Mouse (Mus musculus): ENCODE measurements around the gene Epha10. TPM values are rescaled to one million over a fixed set of nuclear protein-coding genes. Genes with fewer than 3 reads are reported as not detected.

The Epha10 gene
- total RNA-seq (2022) = 10 to 100 TPM; 39.3 to 49.8 (median 44.4) TPM

DNA sequence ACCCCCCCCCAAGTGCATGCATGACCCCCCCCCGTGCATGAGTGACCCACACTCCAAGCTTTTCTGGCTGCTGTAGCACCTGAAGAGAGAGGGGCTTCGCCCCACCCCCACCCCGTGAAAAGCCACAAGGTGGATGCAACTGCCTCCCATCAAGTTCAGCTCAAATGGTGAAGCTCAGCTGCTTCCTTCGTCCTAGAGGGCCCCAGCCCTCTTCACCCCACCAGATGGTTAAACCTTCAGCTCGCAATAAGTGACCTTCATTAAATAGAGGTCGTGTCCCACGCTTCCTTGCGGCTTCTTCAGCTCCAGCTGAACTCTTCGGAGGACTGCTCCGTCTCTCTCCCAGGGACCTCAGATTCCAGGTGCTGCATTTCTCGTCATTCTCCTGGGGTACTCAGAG lies at the start of gene Epha10:
Epha10 (plus strand) TSS at position 301 of the 400 bp plus-strand sequence.
- DNase-seq (ENCODE audit: low spot score in 2 of 2) = no peak

DNA sequence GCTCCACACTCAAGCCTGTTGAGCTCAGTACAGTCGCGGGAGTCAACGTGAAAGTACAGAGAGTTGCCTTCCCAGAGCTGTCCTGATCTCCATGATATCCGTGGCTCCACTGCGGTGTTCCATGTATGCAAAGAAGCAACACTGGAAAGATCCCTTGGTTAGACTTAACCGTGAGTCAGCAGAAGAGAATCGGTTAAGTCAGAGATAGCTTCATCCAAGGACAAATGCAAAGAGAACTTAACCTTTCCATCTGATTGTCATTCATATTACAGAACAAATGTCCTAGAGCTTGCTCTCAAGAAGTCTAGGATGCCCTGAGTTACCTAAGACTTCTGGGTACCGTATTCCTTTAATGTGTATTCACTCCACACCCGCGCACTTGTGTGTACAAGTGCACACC lies 47.9 kb upstream of the Epha10 start:
- DNase-seq (ENCODE audit: low spot score in 2 of 2) = no peak

DNA sequence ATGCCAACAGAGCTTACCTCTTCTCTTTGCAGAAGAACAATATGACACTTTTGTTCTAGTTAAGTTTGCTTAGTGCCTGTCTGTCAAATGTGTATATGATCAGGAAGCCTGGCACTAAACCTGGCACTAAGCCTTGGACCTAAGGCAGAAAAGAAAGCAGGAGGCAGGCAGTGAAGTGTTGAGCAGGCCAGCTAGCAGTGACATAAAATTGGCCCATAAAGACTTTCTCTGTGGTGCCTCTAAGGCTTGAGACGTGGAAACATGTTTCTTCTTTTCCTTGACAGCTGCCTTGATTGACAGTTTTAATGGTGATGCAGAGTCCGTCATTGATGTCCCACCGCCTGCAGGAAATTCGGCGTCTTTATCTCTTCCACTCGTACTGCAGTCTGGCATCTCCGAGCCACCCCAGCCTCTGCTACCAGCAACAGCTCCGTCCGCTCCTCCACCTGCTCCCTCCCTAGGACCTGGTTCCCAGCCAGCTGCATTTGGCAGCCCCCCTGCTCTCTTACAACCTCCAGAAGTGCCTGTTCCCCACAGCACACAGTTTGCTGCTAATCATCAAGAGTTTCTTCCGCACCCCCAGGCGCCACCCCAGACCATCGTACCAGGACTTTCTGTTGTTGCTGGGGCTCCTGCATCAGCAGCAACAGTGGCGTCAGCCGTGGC lies 42.5 kb upstream of the Epha10 start:
- no peak for DNase-seq (ENCODE audit: low spot score in 2 of 2)

DNA sequence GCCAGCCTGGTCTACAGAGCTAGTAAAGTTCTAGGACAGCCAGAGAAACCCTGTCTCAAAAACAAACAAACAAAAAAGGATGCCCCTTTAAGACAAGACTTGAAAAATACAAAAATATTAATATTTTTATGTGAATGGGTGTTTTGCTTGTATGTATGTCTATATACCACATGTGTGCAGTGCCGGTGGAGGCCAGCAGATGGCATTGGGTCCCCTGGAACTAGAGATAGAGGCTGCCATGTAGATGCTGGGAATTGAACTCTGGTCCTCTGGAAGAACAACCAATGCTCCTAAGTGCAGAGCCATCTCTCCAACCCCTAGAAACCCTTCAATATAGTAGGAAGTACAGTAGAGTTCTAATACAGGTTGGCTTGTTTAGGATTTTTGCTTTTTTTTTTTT lies 39.7 kb upstream of the Epha10 start:
- no peak for DNase-seq (ENCODE audit: low spot score in 2 of 2)

DNA sequence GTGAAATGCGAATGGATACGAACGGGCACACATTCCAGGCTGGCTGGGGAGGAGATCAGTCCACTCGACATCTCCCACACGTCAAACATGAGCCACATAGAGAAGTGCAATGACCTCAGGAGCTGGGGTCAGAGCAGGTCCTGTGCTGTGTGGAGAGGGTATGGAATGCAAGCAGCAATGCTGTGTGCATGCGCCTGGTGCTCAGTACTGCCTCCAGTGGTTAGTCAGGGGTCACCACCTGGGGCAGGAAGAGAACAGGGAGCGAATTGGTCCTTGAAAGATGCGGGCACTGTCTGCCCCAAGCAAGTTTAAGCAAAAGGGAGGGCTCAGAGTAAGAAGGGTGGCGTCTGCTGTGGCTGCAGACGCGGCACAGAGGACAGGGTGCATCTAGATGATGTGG lies 37.2 kb upstream of the Epha10 start:
- DNase-seq (ENCODE audit: low spot score in 2 of 2) = no peak

DNA sequence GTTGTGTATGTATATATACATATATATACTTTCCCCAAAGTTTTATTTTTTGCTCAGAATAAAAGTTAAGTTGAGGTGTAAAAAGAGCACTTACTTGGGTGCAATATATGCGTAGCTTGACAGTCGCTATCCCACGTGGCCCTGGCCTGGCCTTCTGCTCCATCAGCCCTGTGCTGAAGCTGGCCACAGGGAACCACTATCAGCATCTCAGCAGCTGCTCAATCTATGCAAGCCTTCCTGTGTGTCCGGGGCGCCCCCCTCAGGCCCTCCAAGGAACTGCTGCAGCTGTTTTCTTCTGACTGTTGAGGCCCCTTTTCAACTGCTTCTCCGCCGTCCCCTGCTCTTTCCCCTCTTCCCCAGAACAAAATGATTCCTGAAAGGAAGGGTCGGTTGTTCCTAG lies 33.1 kb upstream of the Epha10 start:
- peak; percentile 78 to 89 for DNase-seq (ENCODE audit: low spot score in 2 of 2)

DNA sequence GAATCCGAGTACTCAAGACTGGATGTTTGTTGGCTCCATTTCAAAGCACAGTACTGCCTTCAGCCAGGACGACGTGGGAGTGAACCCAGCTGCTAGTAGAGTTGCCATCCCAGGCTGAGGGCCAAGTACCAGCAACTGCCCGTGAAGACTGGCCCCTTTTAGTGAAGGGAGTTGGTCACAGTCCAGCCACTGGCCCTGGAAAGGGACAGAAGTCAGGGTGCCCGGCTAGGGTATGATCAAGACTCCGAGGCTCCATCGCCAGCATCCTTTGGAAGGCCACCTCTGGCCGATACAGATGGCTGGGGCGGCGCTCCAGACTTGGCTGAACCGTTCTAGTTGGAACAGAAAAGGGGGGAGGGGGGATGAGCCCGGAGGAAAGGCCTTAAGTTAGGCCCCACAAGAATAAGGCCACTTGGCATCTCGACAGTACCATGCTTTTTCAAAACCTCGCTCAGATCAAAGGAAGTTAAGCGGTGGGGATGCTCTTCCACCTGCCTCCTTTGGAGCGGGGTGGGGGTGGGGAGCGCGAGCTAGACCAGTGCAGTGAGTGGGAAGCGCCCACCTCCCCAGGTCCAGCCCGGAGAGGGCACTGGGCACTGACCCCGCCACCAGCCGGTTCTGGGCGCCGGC lies 31.0 kb upstream of the Epha10 start:
- DNase-seq (ENCODE audit: low spot score in 2 of 2) = peak; percentile 75 to 80

DNA sequence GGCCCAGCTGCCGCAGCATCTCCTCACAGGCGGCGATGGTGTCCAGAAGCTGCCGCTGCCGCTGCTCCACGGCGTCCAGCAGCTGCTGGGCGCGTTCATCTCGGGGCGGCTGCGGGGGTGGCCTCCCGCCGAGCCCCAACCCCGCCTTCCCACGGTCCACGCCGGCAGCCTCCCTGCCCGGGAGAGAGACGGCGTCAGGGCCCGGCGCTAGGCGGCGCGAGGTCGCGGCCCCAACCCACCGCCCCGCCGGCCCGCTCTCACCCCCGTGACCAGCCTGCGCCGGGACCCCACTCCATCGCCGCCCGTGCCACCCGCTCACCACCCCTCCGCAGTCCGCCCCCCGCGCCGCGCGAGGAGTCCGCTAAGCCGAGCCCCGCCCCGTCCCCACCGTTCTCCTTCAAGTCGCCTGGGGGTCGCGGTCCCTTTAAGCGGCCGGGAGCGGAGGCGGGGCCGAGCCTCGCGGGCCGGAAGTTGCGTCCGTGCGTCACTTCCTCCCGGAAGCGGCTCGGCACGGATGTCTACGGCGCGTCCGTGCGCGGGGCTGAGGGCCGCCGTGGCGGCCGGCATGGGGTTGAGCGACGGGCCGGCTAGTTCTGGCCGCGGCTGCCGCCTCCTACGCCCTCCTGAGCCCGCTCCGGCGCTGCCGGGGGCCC lies 30.3 kb upstream of the Epha10 start, which contains the start of gene Yrdc:
Yrdc (plus strand) TSS at position 419 of the 653 bp plus-strand sequence.
- peak; percentile 89 to 91 for DNase-seq (ENCODE audit: low spot score in 2 of 2)

DNA sequence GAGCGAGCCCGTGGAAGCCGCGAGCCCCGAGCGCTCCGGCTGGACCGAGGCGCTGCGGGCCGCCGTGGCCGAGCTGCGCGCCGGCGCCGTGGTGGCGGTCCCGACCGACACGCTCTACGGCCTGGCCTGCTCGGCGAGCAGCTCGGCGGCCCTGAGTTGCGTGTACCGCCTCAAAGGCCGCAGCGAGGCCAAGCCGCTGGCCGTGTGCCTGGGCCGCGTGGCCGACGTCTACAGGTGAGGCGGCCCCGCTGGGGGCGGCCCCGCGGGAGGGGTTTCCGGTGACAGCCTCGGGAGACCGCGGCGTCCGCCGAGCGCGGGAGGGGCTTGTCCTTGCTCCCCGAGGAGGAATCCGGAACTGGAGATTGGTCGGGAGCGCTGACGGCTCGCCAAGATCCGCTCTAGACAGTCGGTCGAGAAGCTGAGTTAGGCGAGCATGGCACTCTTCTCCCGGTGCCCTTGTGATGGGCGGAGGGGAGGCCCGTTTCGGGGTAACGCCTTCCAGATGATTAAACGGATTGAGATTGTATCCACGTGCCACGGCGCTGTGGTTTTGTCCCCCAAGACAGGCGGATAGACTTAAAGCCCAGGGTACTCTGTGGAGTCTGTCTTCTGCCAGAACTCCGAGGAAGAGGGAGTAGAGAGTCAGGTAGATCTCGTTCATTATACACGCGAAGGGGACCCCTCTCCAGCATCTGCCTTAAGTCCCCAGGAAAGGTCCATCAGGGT lies 29.6 kb upstream of the Epha10 start, which contains the start of gene 1110065P20Rik:
1110065P20Rik (minus strand) TSS at position 264 of the 726 bp plus-strand sequence.
- peak; percentile 57 to 63 for DNase-seq (ENCODE audit: low spot score in 2 of 2)

DNA sequence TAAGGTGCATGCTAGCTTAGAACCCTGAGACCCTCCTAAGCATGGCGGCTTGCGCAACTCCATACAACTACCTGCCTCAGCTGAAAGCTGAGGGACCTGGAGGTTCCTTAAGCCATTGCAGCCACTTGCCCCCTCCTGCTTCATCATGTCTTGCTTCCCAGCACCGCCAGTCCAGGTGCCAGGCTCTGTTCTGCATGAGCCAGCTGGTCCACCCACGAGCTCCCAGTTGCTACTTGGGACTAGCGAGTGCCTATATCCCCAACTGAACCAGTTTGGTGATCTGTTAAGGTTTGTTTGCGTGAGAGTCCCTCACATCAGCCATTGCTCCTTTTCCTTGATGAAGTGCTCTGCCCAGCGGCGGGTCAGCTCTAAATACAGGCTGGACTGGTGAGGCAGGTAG lies 24.4 kb upstream of the Epha10 start:
- peak in 1 of 2 experiments; percentile 55 for DNase-seq (ENCODE audit: low spot score in 2 of 2)

DNA sequence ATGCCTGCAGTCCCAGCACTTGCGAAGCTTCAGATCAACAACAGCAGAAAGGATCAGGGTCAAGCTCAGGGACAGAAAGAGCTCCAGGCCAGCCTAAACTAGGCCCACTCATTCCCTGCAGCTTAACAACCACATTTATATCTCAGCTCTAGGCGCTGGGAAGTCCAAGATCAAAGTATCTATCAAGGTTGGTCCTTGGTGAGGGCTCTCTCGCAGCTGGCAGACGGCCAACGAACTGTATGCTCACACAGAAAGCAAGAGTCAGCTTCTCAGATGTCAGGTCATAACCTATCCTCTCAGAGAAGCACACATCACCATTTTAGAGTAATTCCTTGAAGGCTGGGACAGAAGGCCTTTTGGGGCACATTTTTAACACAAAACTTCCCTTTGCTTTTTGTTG lies 22.3 kb upstream of the Epha10 start:
- DNase-seq (ENCODE audit: low spot score in 2 of 2) = no peak

DNA sequence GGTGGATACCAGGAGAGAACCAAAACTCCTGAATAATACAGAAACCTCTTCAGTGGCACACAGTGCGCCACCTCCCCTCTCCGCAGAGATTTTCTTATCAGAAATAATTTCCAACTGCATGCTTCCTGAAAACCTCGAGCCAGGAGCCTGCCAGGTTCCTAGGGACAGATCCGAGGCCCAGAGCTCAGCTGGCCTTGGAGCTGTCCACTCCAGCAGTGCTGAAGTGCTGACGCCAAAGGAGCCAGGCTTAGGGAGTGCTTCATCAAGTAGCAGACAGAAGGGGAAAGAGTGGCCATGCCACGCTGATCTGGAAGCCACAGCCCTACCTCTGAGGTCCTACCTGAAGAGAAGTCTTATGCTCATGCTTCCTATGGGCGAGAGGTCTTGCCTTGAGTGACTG lies 20.3 kb upstream of the Epha10 start:
- DNase-seq (ENCODE audit: low spot score in 2 of 2) = no peak

DNA sequence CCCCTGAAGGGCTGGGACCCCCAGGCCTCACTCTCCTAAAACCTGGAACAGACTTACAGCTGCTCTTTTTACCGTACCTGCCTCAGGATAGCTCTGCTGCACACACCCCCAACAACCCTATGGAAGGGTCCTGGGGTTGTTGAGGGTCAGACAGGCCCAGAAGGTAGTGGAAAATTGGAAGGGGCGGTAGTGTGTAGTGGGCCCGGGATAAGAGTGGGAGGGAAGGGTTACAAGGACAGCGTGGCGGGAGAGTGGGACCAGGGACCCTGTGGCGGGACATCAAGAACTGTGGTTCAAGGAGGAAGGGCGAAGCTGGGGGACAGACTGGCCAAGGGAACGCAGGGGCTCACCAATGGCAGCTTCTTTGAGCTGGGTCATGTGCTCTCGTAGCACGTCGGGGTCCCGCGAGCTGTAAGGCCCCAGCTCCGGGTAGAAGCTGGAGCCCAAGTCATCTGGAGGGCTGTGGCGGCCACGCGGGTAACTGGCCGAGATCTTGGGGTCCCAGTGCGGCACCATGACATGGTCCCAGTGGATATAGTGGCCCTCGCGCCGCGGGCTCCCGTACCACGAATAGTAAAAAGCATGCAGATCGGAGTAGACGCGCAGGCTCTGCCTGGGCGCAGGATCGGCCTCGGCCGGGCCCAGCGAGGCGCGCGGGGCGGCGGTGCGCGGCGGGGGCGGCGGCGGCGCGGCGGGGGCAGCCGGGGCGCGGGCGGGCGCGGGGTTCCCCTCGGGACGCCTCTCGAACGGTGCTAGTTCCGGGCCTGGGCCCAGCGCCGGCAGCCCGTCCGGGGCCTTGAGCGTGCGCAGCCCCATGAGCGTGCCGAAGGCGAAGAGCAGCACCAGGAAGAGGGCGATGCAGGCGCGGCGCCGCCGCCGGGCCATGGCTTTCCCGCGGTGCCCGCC lies 19.2 kb upstream of the Epha10 start, which contains the start of gene Maneal:
Maneal (minus strand) TSS at position 889 of the 906 bp plus-strand sequence.
- no peak for DNase-seq (ENCODE audit: low spot score in 2 of 2)

DNA sequence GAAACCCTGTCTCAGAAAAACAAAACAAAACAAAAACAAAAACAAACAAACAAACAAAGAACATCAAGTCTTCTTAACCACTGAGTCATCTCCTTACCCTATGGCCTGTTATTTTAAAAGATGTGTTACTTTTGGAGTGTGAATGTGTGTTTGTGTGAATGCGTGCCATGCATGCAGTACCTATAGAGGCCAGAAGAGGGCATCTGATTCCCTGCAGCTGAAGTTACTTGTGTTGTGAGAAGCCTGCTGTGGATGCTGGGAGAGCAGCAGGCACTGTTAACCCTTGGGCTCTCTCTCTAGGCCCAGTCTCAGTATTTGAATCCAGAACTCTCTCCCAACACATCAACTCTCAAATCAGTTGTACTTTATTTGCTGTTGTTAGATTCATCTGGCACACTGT lies 8.0 kb upstream of the Epha10 start:
- no peak for DNase-seq (ENCODE audit: low spot score in 2 of 2)

DNA sequence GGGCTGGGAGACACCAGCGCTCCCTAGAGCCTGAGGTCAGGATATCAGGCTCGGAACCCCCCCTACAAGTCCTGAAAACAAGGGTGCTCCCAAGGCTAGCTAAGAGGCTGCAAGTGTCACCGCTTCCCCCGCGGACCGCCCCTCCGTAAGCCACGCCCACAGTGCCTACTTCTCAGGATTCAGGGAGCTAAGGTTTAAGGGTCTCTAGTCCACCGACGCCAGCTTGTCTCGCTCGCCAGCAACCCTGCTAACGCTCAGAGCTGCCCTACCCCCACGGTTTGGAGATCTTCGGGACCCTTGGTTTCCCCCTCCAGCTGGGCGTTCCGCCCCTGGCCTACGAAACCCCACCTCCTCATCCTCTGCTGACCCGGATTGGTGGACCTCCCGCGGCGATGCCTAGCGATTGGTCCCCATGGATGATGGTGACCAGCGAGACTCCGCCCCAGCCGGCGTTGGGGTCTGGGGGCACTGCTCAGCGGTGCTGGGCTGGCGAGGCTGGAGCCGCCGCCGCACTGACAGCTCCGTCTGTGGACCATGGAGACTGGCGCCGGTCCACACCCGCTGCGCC lies 726 bp downstream of the Epha10 start:
- peak; percentile 76 to 83 for DNase-seq (ENCODE audit: low spot score in 2 of 2)

DNA sequence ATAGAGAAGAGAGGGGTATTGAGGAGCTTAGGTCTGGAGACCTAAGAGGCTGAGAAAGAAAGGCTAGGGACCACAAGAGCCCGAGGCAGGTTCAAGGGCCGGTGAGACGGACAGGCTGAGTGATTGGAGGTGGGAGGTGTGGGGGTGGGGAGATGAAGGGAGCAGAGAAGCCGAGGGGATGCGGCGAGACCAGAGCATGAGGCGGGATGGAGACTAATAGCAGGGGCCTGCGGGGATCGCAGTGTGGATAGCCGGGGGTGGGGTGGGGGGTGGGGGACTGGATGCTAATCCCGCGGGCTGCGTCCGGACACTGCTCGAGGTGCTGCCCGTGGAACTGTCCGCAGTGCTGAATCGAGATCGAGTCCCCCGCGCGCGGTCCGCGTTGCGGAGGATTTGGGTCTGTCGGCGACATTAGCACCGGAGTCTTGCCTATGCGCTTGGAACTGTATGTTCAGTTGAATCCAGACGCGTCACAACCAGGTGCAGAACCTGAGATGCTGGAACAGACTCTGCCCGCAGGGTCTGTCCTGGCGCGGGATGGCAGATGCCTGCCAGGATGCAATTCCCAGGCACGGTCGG lies 1.5 kb downstream of the Epha10 start:
- no peak for DNase-seq (ENCODE audit: low spot score in 2 of 2)

DNA sequence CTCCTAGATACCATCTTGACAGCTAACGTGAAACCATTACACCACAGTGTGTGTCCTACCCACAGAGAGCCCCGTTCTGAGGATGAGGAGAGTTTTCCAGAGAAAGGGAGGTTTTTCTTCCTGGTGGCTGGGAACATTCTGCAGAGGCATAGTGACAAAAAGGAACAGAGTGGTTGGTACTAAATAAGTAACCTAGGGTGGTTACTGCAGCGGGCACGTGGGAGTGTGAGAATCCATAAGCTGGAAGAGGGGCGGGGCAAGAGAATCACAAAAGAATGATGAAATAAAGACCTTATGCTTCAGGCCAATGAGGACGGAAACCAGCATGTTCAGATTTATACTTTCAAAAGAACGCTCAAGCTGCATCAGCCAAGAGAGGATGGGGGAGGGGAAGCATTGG lies 8.0 kb downstream of the Epha10 start:
- no peak for DNase-seq (ENCODE audit: low spot score in 2 of 2)

DNA sequence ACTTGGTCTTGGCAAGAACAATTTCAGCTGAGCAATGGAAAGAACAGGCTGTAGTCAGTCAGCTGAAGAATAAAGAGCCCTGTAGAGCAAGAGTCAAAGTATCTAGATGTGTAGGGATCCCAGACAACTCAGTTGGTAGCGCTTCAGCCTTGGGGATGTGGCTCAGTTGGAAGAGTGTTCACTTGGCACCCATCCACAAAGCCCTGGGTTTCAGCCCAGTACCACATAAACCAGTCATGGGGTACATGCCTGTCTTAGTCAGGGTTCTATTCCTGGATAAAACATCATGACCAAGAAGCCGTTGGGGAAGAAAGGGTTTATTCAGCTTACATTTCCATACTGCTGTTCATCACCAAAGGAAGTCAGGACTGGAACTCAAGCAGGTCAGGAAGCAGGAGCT lies 9.2 kb downstream of the Epha10 start:
- DNase-seq (ENCODE audit: low spot score in 2 of 2) = no peak

DNA sequence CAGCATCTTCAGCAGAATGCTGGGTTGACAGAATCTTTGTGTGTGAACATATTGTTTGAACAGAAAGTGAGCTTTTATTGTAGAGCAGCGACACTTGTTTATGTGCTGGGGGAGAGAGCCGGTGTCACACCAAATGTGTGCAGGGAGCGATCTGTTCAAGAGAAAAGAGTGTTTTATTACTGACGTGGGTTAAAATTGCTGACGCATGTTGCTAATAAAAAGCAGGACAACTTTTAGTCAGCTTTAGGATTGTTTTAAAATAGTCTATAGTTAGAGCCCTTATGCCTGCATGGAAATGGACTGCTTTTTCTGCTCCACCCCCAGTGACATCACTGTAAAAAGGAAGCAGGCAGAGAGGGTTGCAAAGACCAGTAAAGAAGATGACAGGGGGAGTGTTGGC lies 10.1 kb downstream of the Epha10 start:
- no peak for DNase-seq (ENCODE audit: low spot score in 2 of 2)

DNA sequence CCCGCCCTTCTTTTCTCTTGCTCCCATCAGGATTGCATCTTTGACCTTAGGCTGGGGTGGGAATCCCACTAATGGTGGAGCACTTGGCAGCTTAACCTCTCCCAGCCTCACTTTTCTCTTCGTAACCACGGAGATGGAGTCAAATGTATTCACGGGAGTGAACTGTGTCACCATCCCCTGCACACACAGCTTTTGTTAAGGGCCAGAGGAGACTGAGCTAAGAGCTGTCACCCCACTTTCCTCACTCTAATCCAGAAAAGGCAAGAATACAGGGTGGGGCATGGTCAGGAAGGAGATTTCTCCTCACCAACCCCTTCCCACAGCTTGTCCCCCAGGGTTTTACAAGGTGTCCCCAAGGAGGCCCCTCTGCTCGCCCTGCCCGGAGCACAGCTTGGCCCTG lies 13.1 kb downstream of the Epha10 start:
- DNase-seq (ENCODE audit: low spot score in 2 of 2) = no peak

Measured in layer of hippocampus, adult 8-10 months (tissue).